Mouse (Mus musculus): ENCODE measurements at regions not wholly inside any gene's neighbourhood (a gene's known extent, or its start where the extent isn't known, plus 50 kb on each side); places are given as distances from the start of the nearest gene placed in this dataset.

DNA sequence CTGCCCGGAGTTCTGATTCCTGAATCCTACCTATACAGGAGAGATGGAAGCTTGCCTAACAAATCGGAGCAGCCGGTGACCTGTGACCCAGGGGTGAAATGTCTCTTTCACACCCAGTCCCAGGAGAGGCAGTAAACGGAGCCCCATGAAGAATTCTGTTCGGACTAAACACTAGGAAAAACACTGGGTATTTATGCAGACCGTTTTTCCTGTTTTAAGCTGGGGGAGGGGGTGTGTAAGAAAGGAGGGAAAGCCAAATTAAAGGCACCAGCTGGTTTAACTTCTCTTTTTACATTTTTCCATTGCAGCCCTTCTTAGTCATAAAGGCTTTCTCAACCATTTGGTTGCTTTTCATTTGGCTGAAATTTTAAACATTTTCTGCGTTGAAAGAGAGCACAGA is 127.1 kb downstream of the Gm5426 start:
- Histone ChIP-seq H3K27ac (ENCODE audit: low read length) (no peak overlapping the region), H3K36me3 (ENCODE audit: control insufficient read depth, insufficient read depth) (no peaks in the 10 kb centered on the region), H3K9ac (replicated peaks; ENCODE audit: low read depth, low read length) (no peak overlapping the region; the same call in 1 of the 2 replicates), H3K4me1 (replicated peaks; ENCODE audit: control insufficient read depth, insufficient read depth, low read length) (peaks cover 15% of the 10 kb centered on the region), H3K9me3 (ENCODE audit: control insufficient read depth, low read length) (no peaks in the 10 kb centered on the region), H3K27me3 (replicated peaks; ENCODE audit: control insufficient read depth, insufficient read depth, low read length) (no peaks in the 10 kb centered on the region), H3K4me2 (ENCODE audit: low read length) (peak overlapping the region; percentile 6; the same call in 1 of the 2 replicates), H3K4me3 (replicated peaks; ENCODE audit: low read length) (no peak overlapping the region)
- peak; percentile 24; the same call in 1 of the 2 replicates for ATAC-seq
- 31% methylated on average over 7 of the region's 7 CpGs for whole genome bisulfite sequencing

DNA sequence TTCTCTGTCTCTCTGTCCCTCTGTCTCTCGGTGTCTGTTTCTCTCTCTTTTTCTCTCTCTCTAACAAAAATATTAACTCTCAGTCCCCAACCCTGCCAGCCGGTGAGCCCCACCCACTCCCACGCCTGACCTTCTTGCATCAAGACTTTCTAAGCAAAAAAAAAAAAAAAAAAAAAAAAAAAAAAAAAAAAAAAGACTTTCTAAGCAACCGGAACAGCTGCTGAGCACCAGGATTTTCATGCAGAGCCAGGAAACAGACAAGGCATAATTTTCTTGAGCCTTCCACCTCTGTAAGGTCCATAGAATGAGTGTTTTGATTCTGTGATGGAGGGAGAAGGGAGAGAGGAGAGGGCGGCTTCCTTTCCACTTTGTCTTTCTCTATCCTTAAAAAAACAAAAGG is 128.0 kb downstream of the Gm5426 start:
- 33% methylated on average over 5 of the region's 5 CpGs for WGBS
- ATAC-seq: 0 out of 2 replicates have a peak, but pooled peaks have one; percentile 18
- Histone ChIP-seq H3K4me2 (ENCODE audit: low read length) (no peak overlapping the region), H3K9ac (replicated peaks; ENCODE audit: low read depth, low read length) (no peak overlapping the region), H3K9me3 (ENCODE audit: control insufficient read depth, low read length) (no peaks in the 10 kb centered on the region), H3K4me3 (replicated peaks; ENCODE audit: low read length) (no peak overlapping the region), H3K36me3 (ENCODE audit: control insufficient read depth, insufficient read depth) (no peaks in the 10 kb centered on the region), H3K4me1 (replicated peaks; ENCODE audit: control insufficient read depth, insufficient read depth, low read length) (peaks cover 15% of the 10 kb centered on the region), H3K27ac (ENCODE audit: low read length) (no peak overlapping the region), H3K27me3 (replicated peaks; ENCODE audit: control insufficient read depth, insufficient read depth, low read length) (no peaks in the 10 kb centered on the region)

DNA sequence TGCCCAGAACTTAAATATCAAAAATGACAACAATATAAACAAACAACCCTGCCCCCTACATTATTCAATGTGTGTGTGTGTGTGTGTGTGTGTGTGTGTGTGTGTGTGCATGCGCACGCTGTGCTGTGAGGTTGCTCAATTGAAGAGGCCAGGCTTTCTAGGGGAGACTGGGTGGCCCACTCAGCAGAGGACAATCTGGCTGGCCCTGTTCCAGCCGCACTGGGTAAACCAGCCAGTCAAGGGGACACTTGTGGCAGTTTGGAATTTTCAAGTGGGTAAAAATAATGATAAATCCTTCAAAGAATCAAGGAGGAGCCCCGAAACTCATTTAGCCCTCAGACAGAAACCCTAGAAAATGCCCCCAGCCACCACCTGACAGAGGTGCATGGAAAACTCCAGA is 128.5 kb downstream of the Gm5426 start:
- 43% methylated on average over 4 of the region's 4 CpGs for WGBS

DNA sequence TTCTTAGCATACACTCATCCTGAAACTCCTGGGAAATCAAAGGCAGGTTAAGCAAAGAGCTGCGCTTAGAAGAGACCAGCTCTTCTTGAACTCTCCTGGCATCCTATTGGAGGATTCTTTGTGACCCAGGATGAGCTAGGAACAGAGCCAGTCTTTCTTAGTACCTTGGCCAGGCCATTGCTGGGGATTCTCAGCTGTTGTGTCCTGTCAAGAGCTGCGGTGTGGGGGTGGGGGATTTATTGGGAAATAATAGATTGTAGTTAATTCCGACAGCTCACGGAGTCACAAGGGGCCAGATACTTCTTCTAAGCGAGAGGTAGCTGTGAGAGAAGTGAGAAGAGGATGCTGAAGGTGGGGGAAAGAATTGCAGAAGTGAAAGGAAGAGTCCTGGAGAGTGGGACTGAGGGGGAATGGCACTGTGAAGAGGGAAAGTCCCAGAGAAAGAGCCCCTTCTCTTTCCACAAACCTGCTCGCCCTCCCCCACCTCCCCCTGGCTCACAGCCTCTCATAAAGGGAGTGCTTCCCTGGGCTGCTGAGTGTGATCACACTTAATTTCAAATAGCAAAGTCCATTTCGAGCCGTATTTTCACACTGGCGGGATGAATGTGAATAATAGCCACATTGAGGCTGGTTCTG is 129.8 kb downstream of the Gm5426 start:
- no peaks in the 10 kb centered on the region for H3K36me3 ChIP-seq (ENCODE audit: control insufficient read depth, insufficient read depth)
- no peak overlapping the region for H3K4me3 ChIP-seq (replicated peaks; ENCODE audit: low read length)
- no peak for ATAC-seq
- WGBS: 61% methylated on average over 9 of the region's 9 CpGs
- H3K4me1 ChIP-seq (replicated peaks; ENCODE audit: control insufficient read depth, insufficient read depth, low read length): peaks cover 15% of the 10 kb centered on the region
- no peaks in the 10 kb centered on the region for H3K9me3 ChIP-seq (ENCODE audit: control insufficient read depth, low read length)
- no peak overlapping the region for H3K9ac ChIP-seq (replicated peaks; ENCODE audit: low read depth, low read length)
- H3K27ac ChIP-seq (ENCODE audit: low read length): no peak overlapping the region
- H3K27me3 ChIP-seq (replicated peaks; ENCODE audit: control insufficient read depth, insufficient read depth, low read length): no peaks in the 10 kb centered on the region
- no peak overlapping the region for H3K4me2 ChIP-seq (ENCODE audit: low read length)

More for the DNA sequence above, 128.5 kb downstream of the Gm5426 start:
- ATAC-seq: peak; percentile 58; the same call in 1 of the 2 replicates
- H3K4me2 ChIP-seq (ENCODE audit: low read length): no peak overlapping the region
- no peaks in the 10 kb centered on the region for H3K9me3 ChIP-seq (ENCODE audit: control insufficient read depth, low read length)
- H3K36me3 ChIP-seq (ENCODE audit: control insufficient read depth, insufficient read depth): no peaks in the 10 kb centered on the region
- peaks cover 15% of the 10 kb centered on the region for H3K4me1 ChIP-seq (replicated peaks; ENCODE audit: control insufficient read depth, insufficient read depth, low read length)
- no peak overlapping the region for H3K4me3 ChIP-seq (replicated peaks; ENCODE audit: low read length)
- no peak overlapping the region for H3K27ac ChIP-seq (ENCODE audit: low read length)
- H3K27me3 ChIP-seq (replicated peaks; ENCODE audit: control insufficient read depth, insufficient read depth, low read length): no peaks in the 10 kb centered on the region
- no peak overlapping the region for H3K9ac ChIP-seq (replicated peaks; ENCODE audit: low read depth, low read length)

DNA sequence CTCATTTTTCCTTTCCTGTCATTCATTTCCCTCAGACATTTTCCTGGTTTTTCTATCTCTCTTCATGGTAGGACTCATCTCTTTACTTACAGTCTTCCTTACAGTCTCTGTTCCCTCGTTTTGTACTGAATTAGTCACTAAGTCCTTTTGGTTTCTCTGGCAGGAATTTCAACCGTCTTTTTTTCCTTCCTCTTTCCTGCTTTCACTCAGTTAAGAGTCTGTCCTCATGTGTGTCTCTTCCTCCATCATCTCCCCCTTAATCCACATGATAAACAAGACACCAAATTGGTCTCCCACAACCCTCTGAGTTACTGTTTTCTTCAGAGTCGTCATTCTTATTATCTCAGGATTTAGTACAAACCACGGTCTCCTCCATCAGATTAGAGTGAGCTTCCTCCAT is 131.2 kb downstream of the Gm5426 start:
- H3K27me3 ChIP-seq (replicated peaks; ENCODE audit: control insufficient read depth, insufficient read depth, low read length): no peaks in the 10 kb centered on the region
- no peaks in the 10 kb centered on the region for H3K36me3 ChIP-seq (ENCODE audit: control insufficient read depth, insufficient read depth)
- ATAC-seq: no peak
- H3K9me3 ChIP-seq (ENCODE audit: control insufficient read depth, low read length): no peaks in the 10 kb centered on the region
- no peak overlapping the region for H3K4me2 ChIP-seq (ENCODE audit: low read length)
- no peak overlapping the region for H3K4me3 ChIP-seq (replicated peaks; ENCODE audit: low read length)
- H3K4me1 ChIP-seq (replicated peaks; ENCODE audit: control insufficient read depth, insufficient read depth, low read length): peaks cover 15% of the 10 kb centered on the region
- H3K27ac ChIP-seq (ENCODE audit: low read length): no peak overlapping the region
- no peak overlapping the region for H3K9ac ChIP-seq (replicated peaks; ENCODE audit: low read depth, low read length)
- 88% methylated on average over 4 of the region's 4 CpGs for WGBS

DNA sequence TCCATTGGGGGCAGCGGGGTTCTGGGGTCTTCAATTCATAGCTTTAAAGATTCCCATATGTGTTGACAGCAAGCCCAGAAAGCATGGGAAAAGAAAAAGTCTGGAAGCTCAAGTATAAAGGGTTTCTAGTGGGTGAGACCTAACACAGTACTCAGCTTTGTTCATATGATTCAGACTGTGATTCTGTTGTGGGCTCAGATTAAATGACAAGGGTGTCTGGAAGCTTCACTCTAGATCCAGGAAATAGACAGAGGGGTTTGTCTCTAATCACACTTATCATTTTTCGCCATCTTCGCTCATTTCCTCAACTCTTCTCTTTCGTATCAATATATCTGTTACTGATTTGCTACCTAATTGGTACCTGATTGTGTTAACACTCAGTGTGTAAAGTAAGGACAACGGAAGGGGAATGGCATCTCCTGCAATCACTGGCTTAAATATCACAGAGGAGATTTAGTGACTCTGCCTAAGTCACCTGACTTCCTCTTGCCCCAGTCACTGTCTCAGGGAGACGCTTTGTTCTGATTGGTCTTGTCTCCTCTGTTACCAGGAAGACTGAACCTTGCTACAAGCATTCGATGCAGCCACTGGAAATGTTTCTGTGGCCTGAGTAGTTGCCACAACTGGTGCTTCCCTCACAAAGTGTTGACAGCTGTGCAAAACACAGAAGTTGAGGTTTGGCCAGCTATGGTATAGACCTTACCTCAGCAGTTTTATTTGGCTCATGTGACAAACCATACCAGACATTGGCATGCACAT is 137.4 kb downstream of the Gm5426 start:
- H3K27me3 ChIP-seq (replicated peaks; ENCODE audit: control insufficient read depth, insufficient read depth, low read length): no peaks in the 10 kb centered on the region
- ATAC-seq: no peak
- no peak overlapping the region for H3K4me2 ChIP-seq (ENCODE audit: low read length)
- H3K4me1 ChIP-seq (replicated peaks; ENCODE audit: control insufficient read depth, insufficient read depth, low read length): no peaks in the 10 kb centered on the region
- no peak overlapping the region for H3K27ac ChIP-seq (ENCODE audit: low read length)
- no peak overlapping the region for H3K4me3 ChIP-seq (replicated peaks; ENCODE audit: low read length)
- no peaks in the 10 kb centered on the region for H3K9me3 ChIP-seq (ENCODE audit: control insufficient read depth, low read length)
- H3K36me3 ChIP-seq (ENCODE audit: control insufficient read depth, insufficient read depth): no peaks in the 10 kb centered on the region
- H3K9ac ChIP-seq (replicated peaks; ENCODE audit: low read depth, low read length): no peak overlapping the region
- 93% methylated on average over 7 of the region's 7 CpGs for WGBS

DNA sequence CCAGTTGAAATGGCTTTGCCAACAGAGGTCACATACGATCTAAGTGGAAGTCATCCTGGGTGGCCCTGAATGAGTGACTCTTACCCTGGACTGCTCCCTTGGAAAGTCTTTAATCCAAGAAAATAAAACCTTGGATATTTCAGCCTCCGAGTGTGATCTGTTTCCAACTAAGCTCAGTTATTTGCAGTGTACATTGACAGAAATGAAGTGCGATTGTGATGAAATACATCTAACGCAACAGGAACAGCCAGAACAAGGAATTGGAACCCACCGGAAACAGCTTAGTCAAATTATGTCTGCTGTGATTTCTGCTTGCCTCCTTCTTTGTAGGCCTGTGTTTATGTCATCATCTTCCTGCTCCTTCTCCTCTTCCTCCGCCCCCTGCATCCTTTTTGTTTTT is 143.7 kb downstream of the Gm5426 start:
- Histone ChIP-seq H3K9me3 (ENCODE audit: control insufficient read depth, low read length) (no peaks in the 10 kb centered on the region), H3K9ac (replicated peaks; ENCODE audit: low read depth, low read length) (no peak overlapping the region), H3K27me3 (replicated peaks; ENCODE audit: control insufficient read depth, insufficient read depth, low read length) (no peaks in the 10 kb centered on the region), H3K27ac (ENCODE audit: low read length) (no peak overlapping the region), H3K4me2 (ENCODE audit: low read length) (no peak overlapping the region), H3K36me3 (ENCODE audit: control insufficient read depth, insufficient read depth) (no peaks in the 10 kb centered on the region), H3K4me3 (replicated peaks; ENCODE audit: low read length) (no peak overlapping the region), H3K4me1 (replicated peaks; ENCODE audit: control insufficient read depth, insufficient read depth, low read length) (no peaks in the 10 kb centered on the region; the same call in 1 of the 2 replicates)
- no peak for ATAC-seq
- WGBS: 93% methylated on average over 6 of the region's 6 CpGs

DNA sequence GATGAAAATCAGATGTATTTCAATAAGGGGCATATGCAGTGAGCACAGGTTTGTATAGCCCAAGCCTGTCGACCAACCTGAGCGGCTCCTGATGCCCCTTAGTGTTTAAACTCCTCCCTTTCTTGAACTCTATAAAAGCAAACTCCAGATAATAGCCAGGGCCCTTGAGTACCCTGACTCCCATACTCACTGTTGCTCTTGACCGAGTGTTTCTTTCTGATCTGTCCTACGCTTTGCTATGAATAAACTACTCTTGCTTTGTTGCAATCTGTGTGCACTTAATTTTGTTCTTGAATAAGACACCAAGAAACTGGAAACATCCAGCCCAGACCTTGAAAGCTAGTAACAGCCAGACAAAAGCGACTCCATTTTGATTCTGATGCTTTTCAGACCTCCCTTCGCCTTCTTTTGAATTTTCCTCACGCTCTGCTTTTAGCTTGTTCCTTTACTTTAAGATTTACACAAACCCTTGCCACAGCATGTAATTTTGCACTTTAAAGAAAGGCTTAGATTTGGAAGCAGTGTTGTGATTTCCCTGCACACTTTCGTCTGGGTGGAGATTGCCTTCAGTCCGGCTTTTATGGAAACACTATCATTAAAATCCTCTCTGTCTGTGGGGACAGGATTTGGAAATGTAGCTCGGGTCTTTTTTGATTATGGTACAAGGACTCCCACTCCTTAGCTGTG is 149.1 kb downstream of the Gm5426 start:
- Histone ChIP-seq H3K4me2 (ENCODE audit: low read length) (no peak overlapping the region), H3K4me1 (replicated peaks; ENCODE audit: control insufficient read depth, insufficient read depth, low read length) (peaks cover 8% of the 10 kb centered on the region; the same call in 1 of the 2 replicates), H3K27ac (ENCODE audit: low read length) (peak overlapping the region; percentile 21; the same call in 1 of the 2 replicates), H3K9ac (replicated peaks; ENCODE audit: low read depth, low read length) (no peak overlapping the region), H3K9me3 (ENCODE audit: control insufficient read depth, low read length) (no peaks in the 10 kb centered on the region), H3K27me3 (replicated peaks; ENCODE audit: control insufficient read depth, insufficient read depth, low read length) (no peaks in the 10 kb centered on the region), H3K36me3 (ENCODE audit: control insufficient read depth, insufficient read depth) (no peaks in the 10 kb centered on the region), H3K4me3 (replicated peaks; ENCODE audit: low read length) (no peak overlapping the region)
- 32% methylated on average over 10 of the region's 10 CpGs for WGBS
- ATAC-seq: peak; percentile 56

DNA sequence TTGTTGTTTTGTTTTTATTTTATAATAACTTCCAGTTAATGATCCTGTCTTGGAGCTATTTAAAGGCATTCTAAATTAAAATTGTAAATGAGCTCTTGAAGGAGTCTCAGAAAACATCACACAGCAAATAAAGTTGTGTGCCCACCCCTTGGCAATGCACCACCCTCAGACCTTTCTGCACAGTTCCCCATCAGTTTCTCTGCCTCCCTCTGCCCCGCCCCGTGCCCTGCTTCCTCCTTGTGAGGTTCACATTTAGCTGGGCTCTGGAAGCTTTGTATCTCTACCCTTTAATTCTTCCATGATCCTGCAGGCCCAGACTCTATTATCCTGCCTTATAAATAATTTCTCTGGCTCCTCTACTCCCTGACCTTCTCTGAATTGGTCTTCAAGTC is 149.7 kb downstream of the Gm5426 start:
- 30% methylated on average over 2 of the region's 2 CpGs for WGBS
- H3K9me3 ChIP-seq (ENCODE audit: control insufficient read depth, low read length): no peaks in the 10 kb centered on the region
- no peak overlapping the region for H3K4me2 ChIP-seq (ENCODE audit: low read length)
- H3K27ac ChIP-seq (ENCODE audit: low read length): no peak overlapping the region
- H3K4me1 ChIP-seq (replicated peaks; ENCODE audit: control insufficient read depth, insufficient read depth, low read length): peaks cover 8% of the 10 kb centered on the region; the same call in 1 of the 2 replicates
- no peak overlapping the region for H3K9ac ChIP-seq (replicated peaks; ENCODE audit: low read depth, low read length)
- no peaks in the 10 kb centered on the region for H3K36me3 ChIP-seq (ENCODE audit: control insufficient read depth, insufficient read depth)
- peak; percentile 85 for ATAC-seq
- no peak overlapping the region for H3K4me3 ChIP-seq (replicated peaks; ENCODE audit: low read length)
- no peaks in the 10 kb centered on the region for H3K27me3 ChIP-seq (replicated peaks; ENCODE audit: control insufficient read depth, insufficient read depth, low read length)
